Mouse (Mus musculus): ENCODE results near the gene Mtx1. TPM values are rescaled to one million over a fixed set of nuclear protein-coding genes. Genes with fewer than 3 reads are reported as not detected.

The Mtx1 gene
- polyA plus RNA-seq, 1 experiment from 2014 or later, result 234 TPM

- ATAC-seq, result peak; percentile 85
- Histone ChIP-seq H3K9ac (ENCODE audit: low read depth, low read length) (peak within 1 kb of the TSS; percentile 65), H3K4me1 (ENCODE audit: control insufficient read depth, insufficient read depth, low read length) (peaks cover 4% of the 10 kb centered on the region; the same call in 1 of the 2 replicates), H3K4me3 (ENCODE audit: low read length) (peak within 1 kb of the TSS; percentile 65), H3K27ac (ENCODE audit: low read length) (no peak within 1 kb of the TSS), H3K27me3 (replicated peaks; ENCODE audit: control insufficient read depth, insufficient read depth, low read length) (no peaks in the 10 kb centered on the region), H3K4me2 (ENCODE audit: low read depth, low read length) (peak within 1 kb of the TSS; percentile 59), H3K36me3 (ENCODE audit: control insufficient read depth, insufficient read depth, low read length) (peaks cover under 1% of the 10 kb centered on the region; the same call in 1 of the 2 replicates), H3K9me3 (ENCODE audit: control insufficient read depth, low read length) (no peaks in the 10 kb centered on the region)
- 27% methylated on average over 13 of the region's 13 CpGs for WGBS
Measured at GRCm38 (mm10) chr3:89202253-89203141, 24.4 kb downstream of the Mtx1 start, which contains the start of gene Gba. TSS of gene Gba (plus strand) at chr3:89202928.

- no peaks in the 10 kb centered on the region for H3K36me3 ChIP-seq (ENCODE audit: control insufficient read depth, insufficient read depth, low read length)
- no peak overlapping the region for H3K9ac ChIP-seq (ENCODE audit: low read depth, low read length)
- H3K4me2 ChIP-seq (ENCODE audit: low read depth, low read length), result no peak overlapping the region
- H3K27ac ChIP-seq (ENCODE audit: low read length), result no peak overlapping the region
- H3K4me1 ChIP-seq (ENCODE audit: control insufficient read depth, insufficient read depth, low read length), result peaks cover 11% of the 10 kb centered on the region; the same call in 1 of the 2 replicates
- no peaks in the 10 kb centered on the region for H3K27me3 ChIP-seq (replicated peaks; ENCODE audit: control insufficient read depth, insufficient read depth, low read length)
- H3K4me3 ChIP-seq (ENCODE audit: low read length), result no peak overlapping the region
- H3K9me3 ChIP-seq (ENCODE audit: control insufficient read depth, low read length), result no peaks in the 10 kb centered on the region
- 78% methylated on average over 3 of the region's 3 CpGs for WGBS
- no peak for ATAC-seq
Measured at GRCm38 (mm10) chr3:89199839-89200238, 27.0 kb downstream of the Mtx1 start.

- Histone ChIP-seq H3K27me3 (replicated peaks; ENCODE audit: control insufficient read depth, insufficient read depth, low read length) (no peaks in the 10 kb centered on the region), H3K27ac (ENCODE audit: low read length) (peak overlapping the region; percentile 76), H3K9ac (ENCODE audit: low read depth, low read length) (peak overlapping the region; percentile 78), H3K4me2 (ENCODE audit: low read depth, low read length) (peak overlapping the region; percentile 61), H3K4me1 (ENCODE audit: control insufficient read depth, insufficient read depth, low read length) (peaks cover 7% of the 10 kb centered on the region; the same call in 1 of the 2 replicates), H3K36me3 (ENCODE audit: control insufficient read depth, insufficient read depth, low read length) (no peaks in the 10 kb centered on the region), H3K4me3 (ENCODE audit: low read length) (peak overlapping the region; percentile 53), H3K9me3 (ENCODE audit: control insufficient read depth, low read length) (no peaks in the 10 kb centered on the region)
- WGBS, result 7% methylated on average over 33 of the region's 33 CpGs
- ATAC-seq, result peak; percentile 98
Measured at GRCm38 (mm10) chr3:89195979-89196877, 30.7 kb downstream of the Mtx1 start.

GRCm38 (mm10) chr3:89193853-89194252, 33.0 kb downstream of the Mtx1 start:
- no peak overlapping the region for H3K27ac ChIP-seq (ENCODE audit: low read length)
- 89% methylated on average over 2 of the region's 2 CpGs for WGBS
- H3K9me3 ChIP-seq (ENCODE audit: control insufficient read depth, low read length), result no peaks in the 10 kb centered on the region
- H3K9ac ChIP-seq (ENCODE audit: low read depth, low read length), result no peak overlapping the region
- H3K27me3 ChIP-seq (replicated peaks; ENCODE audit: control insufficient read depth, insufficient read depth, low read length), result no peaks in the 10 kb centered on the region
- H3K4me2 ChIP-seq (ENCODE audit: low read depth, low read length), result no peak overlapping the region
- no peaks in the 10 kb centered on the region for H3K36me3 ChIP-seq (ENCODE audit: control insufficient read depth, insufficient read depth, low read length)
- no peak overlapping the region for H3K4me3 ChIP-seq (ENCODE audit: low read length)
- no peak for ATAC-seq
- peaks cover 7% of the 10 kb centered on the region; the same call in 1 of the 2 replicates for H3K4me1 ChIP-seq (ENCODE audit: control insufficient read depth, insufficient read depth, low read length)

- no peak overlapping the region for H3K27ac ChIP-seq (ENCODE audit: low read length)
- H3K4me1 ChIP-seq (ENCODE audit: control insufficient read depth, insufficient read depth, low read length), result peaks cover 7% of the 10 kb centered on the region; the same call in 1 of the 2 replicates
- WGBS, result 86% methylated on average over 1 of the region's 1 CpGs
- H3K4me3 ChIP-seq (ENCODE audit: low read length), result no peak overlapping the region
- no peak overlapping the region for H3K9ac ChIP-seq (ENCODE audit: low read depth, low read length)
- no peak for ATAC-seq
- no peaks in the 10 kb centered on the region for H3K36me3 ChIP-seq (ENCODE audit: control insufficient read depth, insufficient read depth, low read length)
- no peak overlapping the region for H3K4me2 ChIP-seq (ENCODE audit: low read depth, low read length)
- H3K9me3 ChIP-seq (ENCODE audit: control insufficient read depth, low read length), result no peaks in the 10 kb centered on the region
- no peaks in the 10 kb centered on the region for H3K27me3 ChIP-seq (replicated peaks; ENCODE audit: control insufficient read depth, insufficient read depth, low read length)
Measured at GRCm38 (mm10) chr3:89193351-89193750, 33.5 kb downstream of the Mtx1 start.

- Histone ChIP-seq H3K9ac (ENCODE audit: low read depth, low read length) (no peak overlapping the region), H3K36me3 (ENCODE audit: control insufficient read depth, insufficient read depth, low read length) (0 out of 2 replicates have a peak, but pooled peaks cover 3% of the 10 kb centered on the region), H3K9me3 (ENCODE audit: control insufficient read depth, low read length) (no peaks in the 10 kb centered on the region), H3K4me3 (ENCODE audit: low read length) (no peak overlapping the region), H3K27me3 (replicated peaks; ENCODE audit: control insufficient read depth, insufficient read depth, low read length) (no peaks in the 10 kb centered on the region), H3K27ac (ENCODE audit: low read length) (no peak overlapping the region), H3K4me2 (ENCODE audit: low read depth, low read length) (no peak overlapping the region), H3K4me1 (ENCODE audit: control insufficient read depth, insufficient read depth, low read length) (no peaks in the 10 kb centered on the region)
- 79% methylated on average over 8 of the region's 8 CpGs for WGBS
- ATAC-seq, result no peak
Measured at GRCm38 (mm10) chr3:89190436-89190835, 36.5 kb downstream of the Mtx1 start.

GRCm38 (mm10) chr3:89188478-89188875, 38.4 kb downstream of the Mtx1 start:
- H3K4me3 ChIP-seq (ENCODE audit: low read length), result no peak overlapping the region
- H3K9me3 ChIP-seq (ENCODE audit: control insufficient read depth, low read length), result no peaks in the 10 kb centered on the region
- H3K4me2 ChIP-seq (ENCODE audit: low read depth, low read length), result no peak overlapping the region
- no peaks in the 10 kb centered on the region for H3K27me3 ChIP-seq (replicated peaks; ENCODE audit: control insufficient read depth, insufficient read depth, low read length)
- H3K9ac ChIP-seq (ENCODE audit: low read depth, low read length), result no peak overlapping the region
- H3K36me3 ChIP-seq (ENCODE audit: control insufficient read depth, insufficient read depth, low read length), result 0 out of 2 replicates have a peak, but pooled peaks cover 3% of the 10 kb centered on the region
- peaks cover 19% of the 10 kb centered on the region for H3K4me1 ChIP-seq (ENCODE audit: control insufficient read depth, insufficient read depth, low read length)
- ATAC-seq, result no peak
- H3K27ac ChIP-seq (ENCODE audit: low read length), result no peak overlapping the region
- 69% methylated on average over 12 of the region's 12 CpGs for WGBS

- Histone ChIP-seq H3K4me1 (ENCODE audit: control insufficient read depth, insufficient read depth, low read length) (peaks cover 22% of the 10 kb centered on the region), H3K4me3 (ENCODE audit: low read length) (no peak overlapping the region), H3K27me3 (replicated peaks; ENCODE audit: control insufficient read depth, insufficient read depth, low read length) (no peaks in the 10 kb centered on the region), H3K9ac (ENCODE audit: low read depth, low read length) (no peak overlapping the region), H3K36me3 (ENCODE audit: control insufficient read depth, insufficient read depth, low read length) (0 out of 2 replicates have a peak, but pooled peaks cover 3% of the 10 kb centered on the region), H3K4me2 (ENCODE audit: low read depth, low read length) (no peak overlapping the region), H3K9me3 (ENCODE audit: control insufficient read depth, low read length) (no peaks in the 10 kb centered on the region), H3K27ac (ENCODE audit: low read length) (no peak overlapping the region)
- no peak for ATAC-seq
- WGBS, result 76% methylated on average over 18 of the region's 18 CpGs
Measured at GRCm38 (mm10) chr3:89187690-89188477, 39.0 kb downstream of the Mtx1 start.

Measured in intestine, embryonic 16.5 days (tissue).